Mouse (Mus musculus) neutrophil, adult 5-6 weeks (primary cell): ENCODE results near the gene Olfr430. TPM values are rescaled to one million over a fixed set of nuclear protein-coding genes. Genes with fewer than 3 reads are reported as not detected.
"Not testable (repeated sequence)": the region's sequence is repeated elsewhere in the genome, so short reads cannot be mapped to it uniquely, and the experiment has no call there.

Experiments
- ATAC-seq: fragments of 151-379, 151-347 bp; 2 replicates; pipeline ENCODE4 v1.8.0; 2017; ENCODE audit warnings: mild to moderate bottlenecking, moderate TSS enrichment; ENCODE audit not compliant: insufficient number of reproducible peaks, poor library complexity, low FRiP score, severe bottlenecking; ENCODE audit errors: extremely low read depth
- total RNA-seq: library from RNA; stranded (forward); fragments of 200-1000 nt; gene quantifications from 2 replicates; pipeline ENCODE4 v1.2.3, GENCODE M21; 2017

The Olfr430 gene
- not detected in 2 replicates for total RNA-seq

- ATAC-seq, result no peak
Measured at GRCm38 (mm10) chr1:174066305-174066704, at the start of gene Olfr430. Gene Olfr430 (plus strand): TSS chr1:174066605.

GRCm38 (mm10) chr1:174031698-174032097, 34.7 kb upstream of the Olfr430 start, which contains the start of gene Ifi205:
Gene Ifi205 (minus strand): TSS chr1:174031810.
- no peak for ATAC-seq

GRCm38 (mm10) chr1:174035841-174036240, 30.6 kb upstream of the Olfr430 start:
- no peak for ATAC-seq

GRCm38 (mm10) chr1:174038480-174038879, 27.9 kb upstream of the Olfr430 start:
- no peak for ATAC-seq

- ATAC-seq, result peak; percentile 89
Measured at GRCm38 (mm10) chr1:174040523-174041177, 25.8 kb upstream of the Olfr430 start, which contains the start of gene Olfr433. Gene Olfr433 (plus strand): TSS chr1:174040705.

GRCm38 (mm10) chr1:174042091-174042884, 24.1 kb upstream of the Olfr430 start:
- peak; percentile 37; the same call in 1 of the 2 replicates for ATAC-seq

GRCm38 (mm10) chr1:174044431-174044830, 22.0 kb upstream of the Olfr430 start:
- no peak for ATAC-seq

- 0 out of 2 replicates have a peak, but pooled peaks have one; percentile 11 for ATAC-seq
Measured at GRCm38 (mm10) chr1:174048227-174048626, 18.2 kb upstream of the Olfr430 start.

GRCm38 (mm10) chr1:174048893-174049292, 17.5 kb upstream of the Olfr430 start, which contains the start of gene Olfr432:
Gene Olfr432 (plus strand): TSS chr1:174049205.
- ATAC-seq, result no peak

- ATAC-seq, result not testable (repeated sequence)
Measured at GRCm38 (mm10) chr1:174049357-174049756, 17.0 kb upstream of the Olfr430 start.

GRCm38 (mm10) chr1:174050532-174050931, 15.9 kb upstream of the Olfr430 start:
- peak; percentile 32; the same call in 1 of the 2 replicates for ATAC-seq

GRCm38 (mm10) chr1:174051515-174051914, 14.9 kb upstream of the Olfr430 start:
- ATAC-seq, result no peak

GRCm38 (mm10) chr1:174051931-174052536, 14.4 kb upstream of the Olfr430 start:
- no peak for ATAC-seq

- ATAC-seq, result no peak
Measured at GRCm38 (mm10) chr1:174052981-174053380, 13.4 kb upstream of the Olfr430 start.

- 0 out of 2 replicates have a peak, but pooled peaks have one; percentile 36 for ATAC-seq
Measured at GRCm38 (mm10) chr1:174055248-174055647, 11.2 kb upstream of the Olfr430 start.

- ATAC-seq, result no peak
Measured at GRCm38 (mm10) chr1:174084031-174084430, 17.6 kb downstream of the Olfr430 start, which contains the start of gene Olfr429. Gene Olfr429 (plus strand): TSS chr1:174084331.

- ATAC-seq, result no peak
Measured at GRCm38 (mm10) chr1:174096591-174096990, 30.2 kb downstream of the Olfr430 start, which contains the start of gene Olfr427. Gene Olfr427 (plus strand): TSS chr1:174096891.

GRCm38 (mm10) chr1:174103735-174104134, 37.3 kb downstream of the Olfr430 start:
- no peak for ATAC-seq

- no peak for ATAC-seq
Measured at GRCm38 (mm10) chr1:174121062-174121461, 54.7 kb downstream of the Olfr430 start, which contains the start of gene Olfr231. Gene Olfr231 (minus strand): TSS chr1:174121162.
